Mouse (Mus musculus): ENCODE data around the gene Tecr. TPM values are rescaled to one million over a fixed set of nuclear protein-coding genes. Genes with fewer than 3 reads are reported as not detected.

The Tecr gene
- total RNA-seq (2015; ENCODE audit: low replicate concordance) (292 and 301 TPM in 2 replicates), total RNA-seq (2017; ENCODE audit: low replicate concordance) (92.2 and 190 TPM in 2 replicates)

- ATAC-seq (replicated peaks; ENCODE audit: low FRiP score, poor library complexity, severe bottlenecking): peak; percentile 88
Measured at GRCm38 (mm10) chr8:83607661-83608397, at the start of gene Tecr, which contains the start of gene Dnajb1. TSS of gene Tecr (minus strand) at chr8:83607971. TSS of gene Dnajb1 (plus strand) at chr8:83608193.

- no peak for ATAC-seq (replicated peaks; ENCODE audit: low FRiP score, poor library complexity, severe bottlenecking)
Measured at GRCm38 (mm10) chr8:83656484-83657246, 48.9 kb upstream of the Tecr start.

- ATAC-seq (replicated peaks; ENCODE audit: low FRiP score, poor library complexity, severe bottlenecking): no peak
Measured at GRCm38 (mm10) chr8:83656043-83656442, 48.3 kb upstream of the Tecr start.

GRCm38 (mm10) chr8:83654725-83655124, 47.0 kb upstream of the Tecr start:
- ATAC-seq (replicated peaks; ENCODE audit: low FRiP score, poor library complexity, severe bottlenecking): no peak

- ATAC-seq (replicated peaks; ENCODE audit: low FRiP score, poor library complexity, severe bottlenecking): no peak
Measured at GRCm38 (mm10) chr8:83653662-83654017, 45.9 kb upstream of the Tecr start.

- ATAC-seq (replicated peaks; ENCODE audit: low FRiP score, poor library complexity, severe bottlenecking): no peak
Measured at GRCm38 (mm10) chr8:83652744-83653661, 45.2 kb upstream of the Tecr start.

- ATAC-seq (replicated peaks; ENCODE audit: low FRiP score, poor library complexity, severe bottlenecking): peak; percentile 96
Measured at GRCm38 (mm10) chr8:83652030-83652743, 44.4 kb upstream of the Tecr start, which contains the start of gene Gipc1. TSS of gene Gipc1 (plus strand) at chr8:83652677.

- ATAC-seq (replicated peaks; ENCODE audit: low FRiP score, poor library complexity, severe bottlenecking): no peak
Measured at GRCm38 (mm10) chr8:83649699-83650098, 41.9 kb upstream of the Tecr start.

GRCm38 (mm10) chr8:83648031-83648430, 40.3 kb upstream of the Tecr start:
- no peak for ATAC-seq (replicated peaks; ENCODE audit: low FRiP score, poor library complexity, severe bottlenecking)

- ATAC-seq (replicated peaks; ENCODE audit: low FRiP score, poor library complexity, severe bottlenecking): no peak
Measured at GRCm38 (mm10) chr8:83647511-83647910, 39.7 kb upstream of the Tecr start.

GRCm38 (mm10) chr8:83639649-83640048, 31.9 kb upstream of the Tecr start:
- ATAC-seq (replicated peaks; ENCODE audit: low FRiP score, poor library complexity, severe bottlenecking): peak; percentile 65; the same call in 1 of the 2 replicates

GRCm38 (mm10) chr8:83638856-83639255, 31.1 kb upstream of the Tecr start:
- no peak for ATAC-seq (replicated peaks; ENCODE audit: low FRiP score, poor library complexity, severe bottlenecking)

GRCm38 (mm10) chr8:83632083-83632707, 24.4 kb upstream of the Tecr start:
- ATAC-seq (replicated peaks; ENCODE audit: low FRiP score, poor library complexity, severe bottlenecking): peak; percentile 97

- ATAC-seq (replicated peaks; ENCODE audit: low FRiP score, poor library complexity, severe bottlenecking): peak; percentile 49
Measured at GRCm38 (mm10) chr8:83625676-83626299, 18.0 kb upstream of the Tecr start.

- ATAC-seq (replicated peaks; ENCODE audit: low FRiP score, poor library complexity, severe bottlenecking): peak; percentile 56
Measured at GRCm38 (mm10) chr8:83624739-83625138, 17.0 kb upstream of the Tecr start.

- peak; percentile 23; the same call in 1 of the 2 replicates for ATAC-seq (replicated peaks; ENCODE audit: low FRiP score, poor library complexity, severe bottlenecking)
Measured at GRCm38 (mm10) chr8:83623549-83623948, 15.8 kb upstream of the Tecr start.

- peak; percentile 86 for ATAC-seq (replicated peaks; ENCODE audit: low FRiP score, poor library complexity, severe bottlenecking)
Measured at GRCm38 (mm10) chr8:83622389-83622989, 14.7 kb upstream of the Tecr start.

Data from erythroid progenitor cell, adult 5-6 weeks (primary cell).